Mouse (Mus musculus): ENCODE results near the gene Oosp3. TPM values are rescaled to one million over a fixed set of nuclear protein-coding genes. Genes with fewer than 3 reads are reported as not detected.

Gene Oosp3
- not detected in 2 replicates for polyA plus RNA-seq (2012; rRNA removed)

DNA sequence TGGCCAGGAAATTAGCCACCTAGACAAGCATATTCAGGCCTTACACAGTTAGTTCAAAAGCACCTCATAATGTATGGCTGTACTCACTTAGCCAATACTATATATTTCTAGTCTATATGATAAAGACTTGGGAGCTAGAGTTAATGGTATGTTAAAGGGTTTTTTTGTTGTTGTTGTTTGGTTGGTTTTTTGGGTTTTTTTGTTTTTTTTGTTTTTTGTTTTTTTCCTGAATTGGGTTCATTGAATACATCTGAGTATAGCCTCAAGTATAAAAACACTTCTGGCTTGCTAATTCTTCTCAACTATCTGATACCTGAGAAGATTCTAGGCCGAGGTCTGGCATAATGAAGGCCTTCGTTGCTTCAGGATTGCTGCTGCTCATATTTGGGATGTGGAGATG lies at the start of gene Oosp3:
Oosp3 (plus strand) TSS at position 301 of the 400 bp plus-strand sequence.
- TF ChIP-seq POLR2A (IDR thresholded peaks at IDR 0.05; ENCODE audit: borderline replicate concordance, extremely low read depth, insufficient read depth, insufficient read length, poor library complexity, severe bottlenecking) (no peak), CTCF (IDR thresholded peaks at IDR 0.05; ENCODE audit: borderline replicate concordance, extremely low read depth, insufficient read depth, insufficient read length) (no peak)
- no peak for DNase-seq (ENCODE audit: low read depth)

DNA sequence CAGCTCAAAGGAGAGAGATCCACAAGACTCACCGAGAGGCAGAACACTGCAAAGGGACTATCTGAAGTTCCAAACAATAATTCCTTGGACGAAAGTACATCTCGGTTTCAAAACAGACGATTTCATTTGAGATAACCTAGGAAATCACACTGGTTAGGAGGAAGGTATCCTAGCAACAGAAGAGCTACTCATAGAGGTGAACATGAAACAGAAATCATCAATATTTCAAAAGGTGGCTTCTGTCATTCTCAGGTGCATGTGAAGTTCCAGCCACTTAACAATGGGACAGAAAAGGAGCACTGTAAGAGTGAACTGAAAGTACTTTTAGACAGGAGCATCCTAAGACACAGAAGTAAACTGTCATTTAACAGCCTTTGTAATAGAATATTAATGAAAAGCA lies 47.3 kb upstream of the Oosp3 start:
- peak; percentile 1 for DNase-seq (ENCODE audit: low read depth)
- no peak for TF ChIP-seq CTCF (IDR thresholded peaks at IDR 0.05; ENCODE audit: borderline replicate concordance, extremely low read depth, insufficient read depth, insufficient read length)
- TF ChIP-seq POLR2A (IDR thresholded peaks at IDR 0.05; ENCODE audit: borderline replicate concordance, extremely low read depth, insufficient read depth, insufficient read length, poor library complexity, severe bottlenecking), result no peak

DNA sequence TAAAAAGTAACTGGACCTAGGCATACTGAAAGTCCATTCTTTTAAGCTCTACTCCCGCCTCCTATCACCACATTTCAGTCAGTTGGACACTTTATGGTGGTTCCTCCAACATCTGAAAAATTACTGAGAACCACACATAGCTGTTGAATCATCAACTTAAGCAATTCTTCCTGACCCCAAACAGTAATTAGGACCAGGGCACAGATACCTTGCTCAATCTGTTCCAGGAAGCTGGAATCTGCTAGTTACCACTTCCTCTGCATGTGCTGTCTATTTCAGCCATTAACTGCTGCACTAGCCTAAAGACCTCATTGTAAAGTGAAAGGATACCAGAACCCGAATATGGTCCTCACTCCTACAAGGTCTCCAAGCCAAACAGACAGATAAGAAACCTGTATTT lies 37.7 kb upstream of the Oosp3 start:
- TF ChIP-seq CTCF (IDR thresholded peaks at IDR 0.05; ENCODE audit: borderline replicate concordance, extremely low read depth, insufficient read depth, insufficient read length) (no peak), POLR2A (IDR thresholded peaks at IDR 0.05; ENCODE audit: borderline replicate concordance, extremely low read depth, insufficient read depth, insufficient read length, poor library complexity, severe bottlenecking) (no peak)
- no peak for DNase-seq (ENCODE audit: low read depth)

DNA sequence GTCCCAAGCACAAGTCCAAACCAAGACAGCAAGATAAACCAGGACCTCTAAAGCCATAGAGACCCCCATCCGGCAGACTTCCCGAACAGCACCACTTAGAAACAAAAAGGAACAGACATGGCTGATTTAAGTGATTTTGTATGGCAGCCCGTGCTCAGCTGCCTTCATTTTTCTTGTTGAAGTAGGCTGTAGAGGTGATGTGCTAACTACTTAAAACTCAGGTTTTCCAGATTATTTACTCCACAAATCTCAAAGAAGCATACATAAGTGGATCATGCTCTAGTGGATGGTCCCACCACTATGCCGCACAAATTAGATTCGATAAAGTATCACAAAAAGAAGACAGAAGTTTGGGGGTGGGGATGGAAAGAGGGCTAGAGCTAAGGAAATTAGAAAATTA lies 36.4 kb upstream of the Oosp3 start, which contains the start of gene Oosp2:
Oosp2 (minus strand) TSS at position 101 of the 400 bp plus-strand sequence.
- DNase-seq (ENCODE audit: low read depth), result no peak
- TF ChIP-seq POLR2A (IDR thresholded peaks at IDR 0.05; ENCODE audit: borderline replicate concordance, extremely low read depth, insufficient read depth, insufficient read length, poor library complexity, severe bottlenecking), result no peak
- no peak for TF ChIP-seq CTCF (IDR thresholded peaks at IDR 0.05; ENCODE audit: borderline replicate concordance, extremely low read depth, insufficient read depth, insufficient read length)

GRCm38 (mm10) chr19:11661562-11661961 lies 35.3 kb upstream of the Oosp3 start:
- DNase-seq (ENCODE audit: low read depth), result no peak
- TF ChIP-seq CTCF (IDR thresholded peaks at IDR 0.05; ENCODE audit: borderline replicate concordance, extremely low read depth, insufficient read depth, insufficient read length) (no peak), POLR2A (IDR thresholded peaks at IDR 0.05; ENCODE audit: borderline replicate concordance, extremely low read depth, insufficient read depth, insufficient read length, poor library complexity, severe bottlenecking) (no peak)

DNA sequence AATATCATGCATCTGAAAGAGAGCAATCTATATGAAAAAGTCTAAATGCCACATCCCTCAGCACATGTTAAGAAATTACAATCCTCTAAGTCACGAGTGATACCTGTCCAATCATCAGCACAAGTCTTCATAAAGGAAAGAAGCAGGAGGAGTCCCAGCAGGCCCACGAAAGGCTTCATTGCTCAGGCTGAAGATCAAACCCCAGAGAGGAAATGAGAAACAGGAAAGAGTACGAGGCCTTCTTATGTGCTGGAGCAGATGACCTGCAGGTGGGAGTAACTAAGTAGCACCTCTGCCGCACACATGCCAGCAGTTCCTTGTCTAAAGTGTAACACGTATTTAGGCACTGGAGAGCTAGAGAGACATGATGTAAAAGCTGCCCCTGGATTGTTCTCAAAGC lies 6.0 kb upstream of the Oosp3 start, which contains the start of gene Oosp1:
Oosp1 (minus strand) TSS at position 312 of the 400 bp plus-strand sequence.
- DNase-seq (ENCODE audit: low read depth), result no peak
- no peak for TF ChIP-seq POLR2A (IDR thresholded peaks at IDR 0.05; ENCODE audit: borderline replicate concordance, extremely low read depth, insufficient read depth, insufficient read length, poor library complexity, severe bottlenecking)
- TF ChIP-seq CTCF (IDR thresholded peaks at IDR 0.05; ENCODE audit: borderline replicate concordance, extremely low read depth, insufficient read depth, insufficient read length), result no peak

GRCm38 (mm10) chr19:11691454-11691853 lies 5.4 kb upstream of the Oosp3 start:
- DNase-seq (ENCODE audit: low read depth), result no peak
- TF ChIP-seq CTCF (IDR thresholded peaks at IDR 0.05; ENCODE audit: borderline replicate concordance, extremely low read depth, insufficient read depth, insufficient read length), result no peak
- no peak for TF ChIP-seq POLR2A (IDR thresholded peaks at IDR 0.05; ENCODE audit: borderline replicate concordance, extremely low read depth, insufficient read depth, insufficient read length, poor library complexity, severe bottlenecking)

DNA sequence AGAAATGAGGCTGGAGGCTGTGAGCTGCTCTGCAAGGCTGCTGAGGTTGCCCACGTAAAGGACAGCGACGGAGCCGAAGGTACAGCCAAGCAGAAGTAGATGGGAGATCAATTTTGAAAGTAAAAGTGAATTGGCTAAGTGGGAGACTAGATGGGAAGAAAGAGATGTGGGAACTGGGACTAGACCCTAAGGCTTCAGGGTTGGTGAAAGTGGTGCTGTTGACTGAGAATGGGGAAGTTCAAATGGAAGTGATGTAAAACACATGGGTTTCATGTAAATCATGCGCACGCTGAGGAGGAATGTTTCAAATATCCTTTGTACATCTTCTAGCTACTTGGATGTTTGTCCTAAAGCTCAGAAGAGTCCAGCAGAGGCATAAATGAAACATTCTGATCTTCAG lies 1.5 kb downstream of the Oosp3 start:
- no peak for DNase-seq (ENCODE audit: low read depth)
- TF ChIP-seq POLR2A (IDR thresholded peaks at IDR 0.05; ENCODE audit: borderline replicate concordance, extremely low read depth, insufficient read depth, insufficient read length, poor library complexity, severe bottlenecking) (no peak), CTCF (IDR thresholded peaks at IDR 0.05; ENCODE audit: borderline replicate concordance, extremely low read depth, insufficient read depth, insufficient read length) (no peak)

DNA sequence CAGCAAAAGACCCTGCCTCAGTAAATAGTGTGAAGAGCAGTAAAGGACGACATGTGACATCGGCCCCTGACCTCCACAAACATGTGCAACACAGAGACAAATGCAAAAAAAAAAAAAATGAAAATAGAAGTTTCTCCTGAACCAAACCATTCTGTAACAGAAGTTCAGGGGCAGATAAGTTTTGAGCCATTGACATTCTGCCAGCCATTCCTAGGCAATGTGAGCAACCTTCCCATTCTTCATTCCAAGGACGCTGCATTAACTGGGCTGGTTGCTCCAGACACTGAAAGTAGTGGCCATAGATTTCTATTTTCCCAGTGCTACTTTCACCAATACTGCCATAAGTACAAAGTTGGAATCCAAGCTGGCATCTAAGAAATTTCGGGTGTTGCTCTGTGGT lies 15.6 kb downstream of the Oosp3 start:
- DNase-seq (ENCODE audit: low read depth), result no peak
- TF ChIP-seq CTCF (IDR thresholded peaks at IDR 0.05; ENCODE audit: borderline replicate concordance, extremely low read depth, insufficient read depth, insufficient read length) (no peak), POLR2A (IDR thresholded peaks at IDR 0.05; ENCODE audit: borderline replicate concordance, extremely low read depth, insufficient read depth, insufficient read length, poor library complexity, severe bottlenecking) (no peak)

GRCm38 (mm10) chr19:11720071-11720470 lies 23.2 kb downstream of the Oosp3 start:
- no peak for TF ChIP-seq POLR2A (IDR thresholded peaks at IDR 0.05; ENCODE audit: borderline replicate concordance, extremely low read depth, insufficient read depth, insufficient read length, poor library complexity, severe bottlenecking)
- TF ChIP-seq CTCF (IDR thresholded peaks at IDR 0.05; ENCODE audit: borderline replicate concordance, extremely low read depth, insufficient read depth, insufficient read length), result no peak
- no peak for DNase-seq (ENCODE audit: low read depth)

GRCm38 (mm10) chr19:11723870-11724269 lies 27.0 kb downstream of the Oosp3 start:
- TF ChIP-seq POLR2A (IDR thresholded peaks at IDR 0.05; ENCODE audit: borderline replicate concordance, extremely low read depth, insufficient read depth, insufficient read length, poor library complexity, severe bottlenecking) (no peak), CTCF (IDR thresholded peaks at IDR 0.05; ENCODE audit: borderline replicate concordance, extremely low read depth, insufficient read depth, insufficient read length) (no peak)
- DNase-seq (ENCODE audit: low read depth), result no peak

DNA sequence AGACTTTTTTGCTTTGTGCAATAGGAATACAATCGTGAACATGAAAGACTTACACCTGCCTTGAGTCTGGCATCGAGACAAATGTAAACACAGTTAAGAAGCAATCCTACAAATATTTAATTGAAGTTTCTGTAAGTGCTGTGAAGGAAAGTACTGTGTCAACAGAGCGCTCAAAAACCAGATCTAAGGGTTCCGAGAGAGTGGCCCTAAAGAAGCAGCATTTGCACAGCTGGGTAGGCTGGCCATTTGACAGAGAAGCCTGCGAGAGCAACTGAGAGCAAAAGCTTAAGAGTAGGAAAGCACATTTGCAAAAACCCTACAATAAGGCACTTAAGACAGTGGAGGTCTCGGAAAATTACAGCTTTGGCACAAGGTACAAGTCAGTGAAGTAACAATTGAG lies 27.4 kb downstream of the Oosp3 start:
- DNase-seq (ENCODE audit: low read depth), result no peak
- TF ChIP-seq POLR2A (IDR thresholded peaks at IDR 0.05; ENCODE audit: borderline replicate concordance, extremely low read depth, insufficient read depth, insufficient read length, poor library complexity, severe bottlenecking) (no peak), CTCF (IDR thresholded peaks at IDR 0.05; ENCODE audit: borderline replicate concordance, extremely low read depth, insufficient read depth, insufficient read length) (no peak)
